In genomic region chr4:65531621-65532020, GRCm38 (mm10) we compare ENCODE assay signal across 17 mouse cellular contexts.
DNase-seq lines count a peak whose midpoint lies in the region; ATAC-seq lines count a peak whose summit lies in the region.
"Had no signal": no experiment of that assay in that cellular context is flagged by ENCODE, and none has a peak within 500 bp of the region (broad histone marks: within the 10 kb centered on the region; RNA-seq: fewer than 3 reads in every experiment).

No protein-coding gene starts in this region.

- no peak overlapping the region for H3K27ac ChIP-seq in heart, embryonic 10.5 days
- no peak overlapping the region for H3K27ac ChIP-seq in embryonic facial prominence, embryonic 10.5 days (replicated peaks)
- peak overlapping the region; percentile 36; the same call in 1 of the 2 replicates for H3K27ac ChIP-seq in limb, embryonic 10.5 days
- H3K27ac ChIP-seq in hindbrain, embryonic 13.5 days: no peak overlapping the region
- H3K27ac ChIP-seq: forebrain, embryonic 13.5 days; hindbrain, embryonic 10.5 days; liver, embryonic 14.5 days; stomach, postnatal 0 days had no signal

- H3K4me1 ChIP-seq in heart, embryonic 10.5 days: no peaks in the 10 kb centered on the region
- peaks cover 10% of the 10 kb centered on the region for H3K4me1 ChIP-seq in embryonic facial prominence, embryonic 10.5 days
- peaks cover 23% of the 10 kb centered on the region for H3K4me1 ChIP-seq in limb, embryonic 10.5 days
- no peaks in the 10 kb centered on the region; the same call in 1 of the 2 replicates for H3K4me1 ChIP-seq in hindbrain, embryonic 13.5 days (replicated peaks)
- H3K4me1 ChIP-seq: forebrain, embryonic 13.5 days; hindbrain, embryonic 10.5 days had no signal

- no peaks in the 10 kb centered on the region for H3K27me3 ChIP-seq in heart, embryonic 10.5 days (ENCODE audit: insufficient read depth, poor library complexity, severe bottlenecking)
- no peaks in the 10 kb centered on the region for H3K27me3 ChIP-seq in embryonic facial prominence, embryonic 10.5 days (replicated peaks; ENCODE audit: low read depth, poor library complexity, severe bottlenecking)
- no peaks in the 10 kb centered on the region for H3K27me3 ChIP-seq in limb, embryonic 10.5 days (ENCODE audit: low read depth, poor library complexity, severe bottlenecking)
- no peaks in the 10 kb centered on the region for H3K27me3 ChIP-seq in hindbrain, embryonic 13.5 days
- H3K27me3 ChIP-seq: forebrain, embryonic 13.5 days had no signal

- peak; percentile 23 to 24 for DNase-seq in heart, adult 18-20 months
- DNase-seq in heart, embryonic 10.5 days (ENCODE audit: low spot score): no peak
- peak; percentile 52 for DNase-seq in NIH3T3 (ENCODE audit: low read depth)
- peak; percentile 16 for DNase-seq in embryonic facial prominence, embryonic 10.5 days (ENCODE audit: low spot score)
- DNase-seq in limb, embryonic 10.5 days (ENCODE audit: low spot score): no peak
- no peak for DNase-seq in frontal cortex, postnatal 10 days (ENCODE audit: low spot score in 2 of 2)
- DNase-seq: adrenal gland, adult 2 months; layer of hippocampus, postnatal 36 days; lung, postnatal 14 days; right cerebral cortex, postnatal 14 days; thymus, postnatal 14 days had no signal

- 81% methylated on average over 6 of the region's 6 CpGs for WGBS in heart, embryonic 10.5 days
- 43% methylated on average over 6 of the region's 6 CpGs for WGBS in embryonic facial prominence, embryonic 10.5 days
- 45% methylated on average over 6 of the region's 6 CpGs for WGBS in limb, embryonic 10.5 days
- WGBS in hindbrain, embryonic 13.5 days: 72% methylated on average over 6 of the region's 6 CpGs

- H3K9ac ChIP-seq in hindbrain, embryonic 13.5 days: no peak overlapping the region
- H3K9ac ChIP-seq: forebrain, embryonic 13.5 days; liver, embryonic 14.5 days had no signal

- no peak overlapping the region for H3K4me3 ChIP-seq in heart, embryonic 10.5 days
- no peak overlapping the region for H3K4me3 ChIP-seq in embryonic facial prominence, embryonic 10.5 days
- no peak overlapping the region for H3K4me3 ChIP-seq in limb, embryonic 10.5 days
- H3K4me3 ChIP-seq in hindbrain, embryonic 13.5 days: no peak overlapping the region
- H3K4me3 ChIP-seq: forebrain, embryonic 13.5 days; hindbrain, embryonic 10.5 days had no signal

- H3K9me3 ChIP-seq in heart, embryonic 10.5 days: no peaks in the 10 kb centered on the region
- no peaks in the 10 kb centered on the region for H3K9me3 ChIP-seq in embryonic facial prominence, embryonic 10.5 days
- no peaks in the 10 kb centered on the region for H3K9me3 ChIP-seq in limb, embryonic 10.5 days (replicated peaks)
- H3K9me3 ChIP-seq in hindbrain, embryonic 13.5 days: no peaks in the 10 kb centered on the region
- H3K9me3 ChIP-seq: forebrain, embryonic 13.5 days; hindbrain, embryonic 10.5 days had no signal

- ATAC-seq in hindbrain, embryonic 13.5 days (ENCODE audit: low FRiP score): no peak
- ATAC-seq: forebrain, embryonic 13.5 days; midbrain, embryonic 16.5 days had no signal

- H3K36me3 ChIP-seq in heart, embryonic 10.5 days: no peaks in the 10 kb centered on the region
- H3K36me3 ChIP-seq in embryonic facial prominence, embryonic 10.5 days (replicated peaks): no peaks in the 10 kb centered on the region
- no peaks in the 10 kb centered on the region for H3K36me3 ChIP-seq in limb, embryonic 10.5 days
- H3K36me3 ChIP-seq in hindbrain, embryonic 13.5 days: no peaks in the 10 kb centered on the region
- H3K36me3 ChIP-seq: hindbrain, embryonic 10.5 days had no signal

- H3K4me2 ChIP-seq in hindbrain, embryonic 13.5 days: no peak overlapping the region
- H3K4me2 ChIP-seq: forebrain, embryonic 13.5 days had no signal

Comparison
In these comparisons a context has a peak if more than half of its experiments do, and no peak if none do; other contexts are left out.
1. DNase-seq: peak in heart, adult 18-20 months (2 of 2), NIH3T3 (single experiment) and embryonic facial prominence, embryonic 10.5 days (single experiment); none in heart, embryonic 10.5 days (single experiment), limb, embryonic 10.5 days (single experiment) and frontal cortex, postnatal 10 days (0 of 2).